Mouse (Mus musculus) hindbrain, embryonic 14.5 days (tissue): ENCODE data around the gene Pkp4. TPM values are rescaled to one million over a fixed set of nuclear protein-coding genes. Genes with fewer than 3 reads are reported as not detected.
A peak's percentile ranks its signal among the peaks of the same experiment; 100 is the strongest.

ENCODE experiments used
- ATAC-seq: fragments of 200-750 bp; cut with Nextera tagmentation; 2 replicates; pipeline ENCODE4 v1.8.0; 2017; ENCODE audit warnings: moderate number of reproducible peaks, mild to moderate bottlenecking, moderate TSS enrichment, moderate library complexity; ENCODE audit not compliant: low FRiP score
- DNase-seq: peaks from one replicate; pipeline ENCODE4 v3.0.0-alpha.2; 2015; ENCODE audit warnings: low spot score
- H3K27ac ChIP-seq: fragments of 300-500 bp; sonication (generic); 2 replicates; pipeline ENCODE4 v1.5.1; 2014; ENCODE audit warnings: mild to moderate bottlenecking, moderate library complexity
- H3K27me3 ChIP-seq: fragments of 300-500 bp; sonication (generic); 2 replicates; pipeline ENCODE4 v1.6.1; 2014; ENCODE audit warnings: mild to moderate bottlenecking, low read length, mixed read lengths; ENCODE audit not compliant: control insufficient read depth, insufficient read depth
- H3K36me3 ChIP-seq: fragments of 300-500 bp; sonication (generic); replicated peaks from 2 replicates; pipeline ENCODE4 v1.6.1; 2014; ENCODE audit not compliant: control insufficient read depth, insufficient read depth
- H3K4me1 ChIP-seq: fragments of 300-500 bp; sonication (generic); replicated peaks from 2 replicates; pipeline ENCODE4 v1.6.1; 2014; ENCODE audit warnings: antibody characterized with exemption, low read length, mixed read lengths; ENCODE audit not compliant: control insufficient read depth, insufficient read depth
- H3K4me2 ChIP-seq: fragments of 300-500 bp; sonication (generic); replicated peaks from 2 replicates; pipeline ENCODE4 v1.6.1; 2014; ENCODE audit warnings: mild to moderate bottlenecking, moderate library complexity
- H3K4me3 ChIP-seq: fragments of 300-500 bp; sonication (generic); replicated peaks from 2 replicates; pipeline ENCODE4 v1.5.1; 2014; ENCODE audit warnings: mild to moderate bottlenecking, low read length
- H3K9ac ChIP-seq: fragments of 300-500 bp; sonication (generic); 2 replicates; pipeline ENCODE4 v1.6.1; 2014
- H3K9me3 ChIP-seq: fragments of 300-500 bp; sonication (generic); 2 replicates; pipeline ENCODE4 v1.6.1; 2016; ENCODE audit warnings: low read length; ENCODE audit not compliant: control insufficient read depth
- WGBS: fragments of 180-500 bp; shearing (Covaris S2); extraction: QIAGEN DNeasy Blood & Tissue Kit; methylation state at CpG from one replicate; pipeline ENCODE4 v1.1.7; 2014; 5-methylcytosine and 5-hydroxymethylcytosine counted together
- polyA plus RNA-seq: library from polyadenylated mRNA; unstranded; fragments of >200 nt; fragmentation: Nextera tagmentation; extraction: Ambion mirVana; gene quantifications from 2 replicates; pipeline ENCODE4 v1.2.1, GENCODE M21; 2014

Pkp4 gene
- polyA plus RNA-seq, 1 experiment from 2014 or later, result 29.1 TPM

- H3K27ac ChIP-seq, result no peak overlapping the region
- no peak overlapping the region for H3K9ac ChIP-seq
- H3K4me2 ChIP-seq, result no peak overlapping the region
- DNase-seq, result no peak
- H3K4me3 ChIP-seq, result no peak overlapping the region
- H3K9me3 ChIP-seq, result no peaks in the 10 kb centered on the region
- 77% methylated on average over 2 of the region's 2 CpGs for WGBS
- no peaks in the 10 kb centered on the region for H3K36me3 ChIP-seq
- ATAC-seq, result no peak
- H3K4me1 ChIP-seq, result no peaks in the 10 kb centered on the region; the same call in 1 of the 2 replicates
- H3K27me3 ChIP-seq, result no peaks in the 10 kb centered on the region
Observed at GRCm38 (mm10) chr2:59289411-59289810, 128.8 kb downstream of the Pkp4 start.

GRCm38 (mm10) chr2:59290391-59290790, 129.7 kb downstream of the Pkp4 start:
- H3K4me1 ChIP-seq, result no peaks in the 10 kb centered on the region; the same call in 1 of the 2 replicates
- DNase-seq (no peak), ATAC-seq (no peak)
- 87% methylated on average over 3 of the region's 3 CpGs for WGBS
- no peak overlapping the region for H3K9ac ChIP-seq
- H3K9me3 ChIP-seq, result no peaks in the 10 kb centered on the region
- no peak overlapping the region for H3K27ac ChIP-seq
- H3K4me2 ChIP-seq, result no peak overlapping the region
- H3K36me3 ChIP-seq, result no peaks in the 10 kb centered on the region
- no peaks in the 10 kb centered on the region for H3K27me3 ChIP-seq
- H3K4me3 ChIP-seq, result no peak overlapping the region

- no peak for DNase-seq
- no peak overlapping the region for H3K4me3 ChIP-seq
- WGBS, result 87% methylated on average over 3 of the region's 3 CpGs
- no peak for ATAC-seq
- H3K36me3 ChIP-seq, result no peaks in the 10 kb centered on the region
- no peaks in the 10 kb centered on the region for H3K9me3 ChIP-seq
- no peak overlapping the region for H3K27ac ChIP-seq
- H3K9ac ChIP-seq, result no peak overlapping the region
- peaks cover 21% of the 10 kb centered on the region; the same call in 1 of the 2 replicates for H3K4me1 ChIP-seq
- H3K4me2 ChIP-seq, result no peak overlapping the region
- no peaks in the 10 kb centered on the region for H3K27me3 ChIP-seq
Observed at GRCm38 (mm10) chr2:59299831-59300230, 139.2 kb downstream of the Pkp4 start.

GRCm38 (mm10) chr2:59301671-59302070, 141.0 kb downstream of the Pkp4 start:
- DNase-seq (peak; percentile 69), ATAC-seq (peak; percentile 84; the same call in 1 of the 2 replicates)
- H3K9me3 ChIP-seq, result no peaks in the 10 kb centered on the region
- peaks cover 21% of the 10 kb centered on the region; the same call in 1 of the 2 replicates for H3K4me1 ChIP-seq
- peak overlapping the region; percentile 26; the same call in 1 of the 2 replicates for H3K4me2 ChIP-seq
- H3K27ac ChIP-seq, result 0 out of 2 replicates have a peak overlapping the region, but pooled peaks have one; percentile 0
- no peak overlapping the region for H3K4me3 ChIP-seq
- H3K27me3 ChIP-seq, result no peaks in the 10 kb centered on the region
- WGBS, result 9% methylated on average over 12 of the region's 12 CpGs
- H3K9ac ChIP-seq, result no peak overlapping the region
- H3K36me3 ChIP-seq, result peaks cover 13% of the 10 kb centered on the region

- Histone ChIP-seq H3K36me3 (peaks cover 13% of the 10 kb centered on the region), H3K4me1 (peaks cover 21% of the 10 kb centered on the region; the same call in 1 of the 2 replicates), H3K4me3 (no peak overlapping the region), H3K4me2 (no peak overlapping the region), H3K9ac (no peak overlapping the region), H3K9me3 (no peaks in the 10 kb centered on the region), H3K27me3 (no peaks in the 10 kb centered on the region), H3K27ac (no peak overlapping the region)
- no peak for DNase-seq
- 55% methylated on average over 6 of the region's 6 CpGs for WGBS
- no peak for ATAC-seq
Observed at GRCm38 (mm10) chr2:59302430-59302829, 141.8 kb downstream of the Pkp4 start.

GRCm38 (mm10) chr2:59303530-59304063, 142.9 kb downstream of the Pkp4 start:
- H3K4me1 ChIP-seq, result peaks cover 21% of the 10 kb centered on the region; the same call in 1 of the 2 replicates
- no peak overlapping the region for H3K4me2 ChIP-seq
- no peak overlapping the region for H3K9ac ChIP-seq
- ATAC-seq (no peak), DNase-seq (no peak)
- H3K27me3 ChIP-seq, result no peaks in the 10 kb centered on the region
- no peak overlapping the region for H3K27ac ChIP-seq
- no peaks in the 10 kb centered on the region for H3K9me3 ChIP-seq
- H3K4me3 ChIP-seq, result no peak overlapping the region
- WGBS, result 85% methylated on average over 12 of the region's 12 CpGs
- H3K36me3 ChIP-seq, result peaks cover 16% of the 10 kb centered on the region

GRCm38 (mm10) chr2:59307302-59307701, 146.7 kb downstream of the Pkp4 start:
- no peak overlapping the region for H3K9ac ChIP-seq
- H3K36me3 ChIP-seq, result peaks cover 32% of the 10 kb centered on the region
- no peaks in the 10 kb centered on the region for H3K9me3 ChIP-seq
- no peak overlapping the region for H3K4me2 ChIP-seq
- 93% methylated on average over 8 of the region's 8 CpGs for WGBS
- peaks cover 10% of the 10 kb centered on the region; the same call in 1 of the 2 replicates for H3K4me1 ChIP-seq
- no peaks in the 10 kb centered on the region for H3K27me3 ChIP-seq
- H3K27ac ChIP-seq, result no peak overlapping the region
- ATAC-seq (no peak), DNase-seq (no peak)
- H3K4me3 ChIP-seq, result no peak overlapping the region

- Histone ChIP-seq H3K9ac (no peak overlapping the region), H3K27ac (no peak overlapping the region), H3K4me2 (no peak overlapping the region), H3K4me3 (no peak overlapping the region), H3K27me3 (no peaks in the 10 kb centered on the region), H3K9me3 (no peaks in the 10 kb centered on the region), H3K4me1 (0 out of 2 replicates have a peak, but pooled peaks cover 2% of the 10 kb centered on the region), H3K36me3 (peaks cover 32% of the 10 kb centered on the region)
- WGBS, result 94% methylated on average over 19 of the region's 19 CpGs
- DNase-seq (no peak), ATAC-seq (no peak)
Observed at GRCm38 (mm10) chr2:59308055-59308454, 147.4 kb downstream of the Pkp4 start.

GRCm38 (mm10) chr2:59313293-59313692, 152.6 kb downstream of the Pkp4 start:
- peaks cover under 1% of the 10 kb centered on the region; the same call in 1 of the 2 replicates for H3K9me3 ChIP-seq
- 62% methylated on average over 6 of the region's 6 CpGs for WGBS
- ATAC-seq (no peak), DNase-seq (no peak)
- H3K27me3 ChIP-seq, result no peaks in the 10 kb centered on the region
- H3K27ac ChIP-seq, result no peak overlapping the region
- peaks cover 35% of the 10 kb centered on the region for H3K36me3 ChIP-seq
- H3K4me1 ChIP-seq, result 0 out of 2 replicates have a peak, but pooled peaks cover 3% of the 10 kb centered on the region
- H3K4me2 ChIP-seq, result no peak overlapping the region
- H3K4me3 ChIP-seq, result no peak overlapping the region
- H3K9ac ChIP-seq, result no peak overlapping the region
